Mouse (Mus musculus): Measurements from ENCODE around the gene Sh2d3c.

Sh2d3c gene

DNA sequence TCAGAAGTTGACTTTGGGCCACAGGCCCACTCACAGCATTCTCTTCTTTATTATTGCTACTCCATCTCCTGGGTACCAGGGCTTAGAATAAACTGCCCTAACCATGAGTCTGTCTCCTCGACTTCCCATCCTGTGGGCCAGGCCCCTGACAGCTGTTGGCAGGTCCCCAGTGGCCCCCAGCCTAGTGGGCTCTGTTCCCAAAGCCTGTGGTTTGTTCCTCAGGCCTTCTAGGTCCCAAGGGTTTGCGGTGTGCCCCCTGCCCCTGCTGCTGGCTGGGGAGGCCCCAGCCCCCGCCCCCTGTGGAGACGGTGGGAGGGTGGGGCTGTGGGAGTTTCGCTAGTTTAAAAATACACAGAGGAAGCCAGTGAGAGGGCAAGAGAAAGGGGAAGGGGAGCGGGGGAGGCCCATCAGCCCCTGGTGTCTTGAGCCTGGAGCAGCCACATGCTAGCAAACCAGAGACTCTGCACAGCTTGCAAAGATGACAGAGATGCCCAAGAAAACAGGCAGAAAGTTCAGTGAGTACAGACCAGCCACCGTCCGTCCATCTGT lies at the start of gene Sh2d3c:
Sh2d3c (plus strand) TSS at position 375 of the 549 bp plus-strand sequence.
- peak; percentile 78 for DNase-seq

DNA sequence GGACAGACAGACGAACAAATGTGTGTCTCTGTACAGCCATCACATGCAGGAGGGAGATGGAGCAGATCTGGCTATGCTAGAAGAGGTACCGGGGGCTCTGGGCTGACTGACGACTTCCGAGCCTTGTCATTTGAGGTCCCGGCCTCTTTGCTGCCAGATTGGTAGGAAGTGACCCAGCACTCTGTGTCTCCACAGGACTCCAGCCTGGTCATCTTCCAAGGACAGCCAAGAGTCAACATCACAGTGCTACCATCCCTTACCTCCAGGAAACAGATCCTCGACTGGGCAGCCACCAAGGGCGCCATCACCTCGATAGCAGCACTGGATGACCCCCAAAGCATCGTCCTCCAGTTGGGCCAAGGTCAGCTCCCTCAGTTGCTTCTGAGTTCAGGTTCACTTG lies 49.7 kb upstream of the Sh2d3c start:
- DNase-seq = no peak

DNA sequence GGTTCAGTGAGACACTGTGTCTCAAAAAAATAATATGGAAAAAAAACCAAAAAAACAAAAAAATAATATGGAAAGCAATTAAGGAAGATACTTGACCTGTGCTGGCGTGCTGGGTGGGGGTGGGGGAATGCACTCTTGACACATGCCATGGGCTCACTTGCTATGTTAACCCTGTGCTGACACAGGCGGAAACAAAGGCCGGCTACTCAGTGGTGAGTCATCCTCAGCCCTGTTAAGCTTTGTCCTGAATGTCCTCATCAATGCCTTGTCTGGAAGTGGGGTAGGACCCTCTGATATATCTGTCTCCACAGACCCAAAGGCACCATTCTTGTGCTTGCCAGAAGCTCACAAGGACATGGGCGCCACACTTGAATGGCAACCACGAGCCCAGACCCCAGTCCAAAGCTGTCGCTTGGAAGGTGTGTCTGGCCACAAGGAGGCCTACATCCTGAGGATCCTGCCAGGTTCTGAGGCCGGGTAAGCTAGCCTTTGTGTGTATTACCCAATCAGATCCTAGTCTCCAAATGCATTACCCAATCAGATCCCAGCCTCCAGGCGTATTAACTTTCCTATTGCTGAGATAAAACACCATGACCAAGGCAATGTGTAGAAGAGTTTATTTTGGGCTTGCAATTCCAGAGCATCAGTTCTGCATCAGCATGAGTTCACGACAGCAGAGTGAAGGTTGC lies 48.8 kb upstream of the Sh2d3c start:
- no peak for DNase-seq

DNA sequence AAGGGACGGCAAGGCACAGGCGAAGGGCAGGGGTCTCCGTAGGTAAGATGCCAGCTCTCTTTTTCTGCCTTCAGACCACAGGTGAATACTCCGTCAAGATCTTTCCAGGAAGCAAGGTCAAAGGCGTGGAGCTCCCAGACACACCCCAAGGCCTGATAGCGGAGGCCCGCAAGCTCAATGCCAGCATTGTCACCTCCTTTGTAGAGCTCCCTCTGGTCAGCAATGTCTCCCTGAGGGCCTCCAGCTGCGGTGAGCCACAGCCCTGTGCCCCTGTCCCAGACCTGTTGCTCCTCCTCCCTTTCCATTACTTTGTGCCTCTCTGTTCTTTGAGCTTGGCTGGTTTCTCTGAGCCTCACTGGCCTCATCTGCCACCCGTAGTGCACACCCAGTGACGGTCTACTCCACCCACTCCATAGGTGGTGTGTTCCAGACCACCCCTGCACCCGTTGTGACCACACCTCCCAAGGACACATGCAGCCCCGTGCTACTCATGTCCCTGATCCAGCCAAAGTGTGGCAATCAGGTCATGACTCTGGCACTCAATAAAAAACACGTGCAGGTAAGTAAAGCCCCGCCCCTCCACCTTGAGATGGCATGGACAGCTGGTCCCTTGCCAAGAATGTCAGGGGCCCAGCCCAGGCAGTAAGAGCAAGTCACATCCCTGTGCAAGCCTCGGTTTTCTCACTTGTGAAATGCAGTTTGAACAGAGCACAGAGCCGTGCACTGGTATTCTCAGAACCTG lies 47.5 kb upstream of the Sh2d3c start:
- DNase-seq = no peak

DNA sequence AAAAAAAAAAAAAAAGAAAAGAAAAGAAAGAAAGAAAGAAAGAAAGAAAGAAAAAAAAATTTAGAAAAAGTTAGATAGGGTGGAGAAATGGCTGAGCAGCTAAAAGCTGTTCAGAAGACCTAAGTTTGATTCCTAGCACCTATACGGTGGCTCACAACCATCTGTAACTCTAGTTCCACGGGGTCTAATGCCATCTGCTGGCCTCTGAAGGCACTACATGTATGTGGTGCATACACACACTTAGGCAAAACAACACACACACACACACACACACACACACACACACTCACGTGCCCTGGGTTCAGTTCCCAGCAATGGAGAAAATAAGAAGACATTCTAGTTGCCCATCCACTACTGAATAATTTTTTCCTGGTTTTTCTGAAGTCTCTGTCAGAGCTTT lies 44.0 kb upstream of the Sh2d3c start:
- DNase-seq = no peak

DNA sequence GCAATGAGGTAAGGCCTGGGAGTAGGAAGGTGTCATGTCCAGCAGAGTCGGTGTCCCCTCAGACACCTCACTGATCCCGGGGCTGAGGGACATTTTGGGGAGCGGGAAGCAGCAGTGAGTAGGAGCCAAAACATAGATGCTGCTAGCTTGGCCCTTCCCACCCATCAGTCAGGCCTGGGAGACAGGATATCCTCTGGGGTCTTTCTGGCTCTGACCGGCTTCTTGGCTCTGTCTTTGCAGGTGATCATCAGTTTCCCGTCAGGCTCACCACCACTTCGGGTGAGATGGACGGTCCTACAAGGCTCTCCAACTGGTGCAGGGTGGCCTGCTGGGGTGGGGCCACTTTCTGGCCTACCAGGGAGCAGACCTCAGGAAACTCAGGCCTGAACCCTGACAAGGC lies 43.2 kb upstream of the Sh2d3c start:
- DNase-seq = no peak

DNA sequence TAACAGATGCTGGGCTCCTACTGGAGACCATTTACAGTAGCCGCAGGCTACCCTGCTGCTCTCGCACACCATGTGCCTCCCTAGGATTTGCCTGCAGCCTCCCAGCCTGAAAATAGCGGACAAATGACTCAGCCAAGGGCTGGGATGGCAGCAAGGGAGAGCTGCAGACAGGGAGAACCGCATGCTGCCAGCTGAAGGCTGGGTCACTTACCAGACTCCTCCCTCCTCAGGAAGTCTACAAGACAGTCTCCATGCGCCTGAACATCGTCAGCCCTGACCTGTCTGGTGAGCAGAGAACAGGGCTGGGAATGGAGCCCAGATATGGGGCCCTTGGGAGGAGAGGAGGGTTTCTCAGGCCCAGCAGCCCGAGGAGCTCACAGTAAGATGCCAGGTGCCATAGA lies 40.8 kb upstream of the Sh2d3c start:
- no peak for DNase-seq

DNA sequence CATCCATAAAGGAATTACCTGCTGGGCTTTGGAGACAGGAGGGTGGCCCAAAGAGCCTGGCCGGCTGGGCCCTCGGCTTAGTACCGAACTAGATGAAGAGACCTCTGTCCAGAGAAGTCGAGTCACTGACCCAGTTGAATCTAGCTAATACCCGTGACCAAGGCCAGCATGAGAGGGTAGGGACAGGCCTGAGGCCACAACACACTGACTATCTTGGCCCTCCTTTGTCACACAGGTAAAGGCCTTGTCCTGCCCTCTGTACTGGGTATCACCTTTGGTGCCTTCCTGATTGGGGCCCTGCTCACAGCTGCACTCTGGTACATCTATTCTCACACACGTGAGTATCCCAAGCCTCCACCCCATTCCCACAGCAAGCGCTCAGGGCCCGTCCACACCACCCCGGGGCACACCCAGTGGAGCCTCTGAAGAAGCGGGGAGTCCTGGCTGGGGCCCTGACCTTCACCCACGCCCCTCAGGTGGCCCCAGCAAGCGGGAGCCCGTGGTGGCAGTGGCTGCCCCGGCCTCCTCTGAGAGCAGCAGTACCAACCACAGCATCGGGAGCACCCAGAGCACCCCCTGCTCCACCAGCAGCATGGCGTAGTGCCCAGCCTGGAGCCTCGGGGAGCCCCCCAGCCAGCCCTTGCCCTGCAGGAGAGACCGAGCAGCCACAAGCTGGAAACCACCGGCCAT lies 39.7 kb upstream of the Sh2d3c start:
- DNase-seq = no peak

DNA sequence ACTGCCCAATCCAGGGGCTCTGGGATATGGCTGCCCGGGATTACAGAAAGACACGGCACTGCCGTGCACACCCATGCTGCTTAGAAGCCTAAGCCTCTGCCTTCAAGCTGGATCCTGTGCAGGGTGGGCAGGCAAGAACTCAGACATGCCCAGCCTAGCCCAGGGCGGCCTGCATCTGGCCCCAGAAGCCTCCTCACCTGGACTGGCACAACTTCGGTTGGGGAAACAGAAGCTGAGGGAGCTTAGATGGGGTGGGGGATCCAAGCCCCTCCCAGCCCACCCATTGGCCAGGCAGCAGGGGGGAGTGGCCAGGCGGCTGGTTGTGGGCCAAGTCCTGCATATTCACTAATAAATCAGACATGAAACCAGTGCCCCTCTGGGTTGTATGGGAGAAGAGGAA lies 39.1 kb upstream of the Sh2d3c start:
- no peak for DNase-seq

DNA sequence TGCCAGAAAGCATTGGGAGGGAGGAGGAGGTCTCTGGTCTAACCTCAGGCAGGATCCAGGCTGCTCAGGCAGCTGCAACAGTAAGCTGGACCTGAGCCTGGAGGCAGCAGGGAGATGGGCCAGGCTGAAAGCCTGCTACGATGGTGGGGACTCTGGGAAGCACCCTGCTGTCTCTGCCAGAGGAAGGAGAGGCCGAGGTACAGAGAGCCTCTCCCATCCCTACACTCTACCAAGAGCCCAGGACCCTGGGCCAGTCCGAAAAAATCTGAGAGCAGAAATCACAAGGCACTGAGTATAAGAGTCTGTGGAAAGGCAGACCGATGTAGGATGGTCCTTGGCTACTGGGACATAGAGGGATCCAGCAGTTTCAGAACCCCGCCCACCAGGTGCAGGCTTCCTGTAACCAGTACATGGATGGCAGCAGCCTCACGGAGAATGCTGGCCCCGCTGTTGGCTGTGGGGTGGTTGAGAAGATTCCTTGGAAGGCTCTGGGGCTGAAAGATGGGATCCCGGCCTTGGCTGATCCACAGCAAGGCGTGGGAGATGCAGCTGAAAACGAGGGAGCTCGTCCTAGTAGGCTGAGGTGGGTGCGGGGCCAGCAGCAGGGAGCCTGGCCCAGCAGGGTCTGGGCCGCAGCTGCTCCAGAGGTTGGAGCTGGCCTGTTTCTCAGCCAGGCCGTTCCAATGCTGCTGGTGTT lies 38.0 kb upstream of the Sh2d3c start:
- DNase-seq = no peak

DNA sequence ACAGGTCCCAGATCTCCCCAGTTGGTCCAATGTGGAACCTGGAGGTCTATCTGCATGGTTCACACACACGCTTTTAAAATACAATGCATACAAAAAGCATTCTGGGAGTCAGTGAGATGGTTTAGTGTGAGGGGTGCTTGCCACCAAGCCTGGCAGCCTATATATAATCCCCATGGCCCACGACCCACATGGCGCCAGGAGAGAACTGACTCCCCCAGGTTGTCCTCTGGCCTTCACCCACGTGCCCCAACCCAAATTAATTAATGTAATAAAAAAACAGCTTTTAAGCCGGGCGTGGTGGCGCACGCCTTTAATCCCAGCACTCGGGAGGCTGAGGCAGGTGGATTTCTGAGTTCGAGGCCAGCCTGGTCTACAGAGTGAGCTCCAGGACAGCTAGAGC lies 37.2 kb upstream of the Sh2d3c start:
- no peak for DNase-seq

DNA sequence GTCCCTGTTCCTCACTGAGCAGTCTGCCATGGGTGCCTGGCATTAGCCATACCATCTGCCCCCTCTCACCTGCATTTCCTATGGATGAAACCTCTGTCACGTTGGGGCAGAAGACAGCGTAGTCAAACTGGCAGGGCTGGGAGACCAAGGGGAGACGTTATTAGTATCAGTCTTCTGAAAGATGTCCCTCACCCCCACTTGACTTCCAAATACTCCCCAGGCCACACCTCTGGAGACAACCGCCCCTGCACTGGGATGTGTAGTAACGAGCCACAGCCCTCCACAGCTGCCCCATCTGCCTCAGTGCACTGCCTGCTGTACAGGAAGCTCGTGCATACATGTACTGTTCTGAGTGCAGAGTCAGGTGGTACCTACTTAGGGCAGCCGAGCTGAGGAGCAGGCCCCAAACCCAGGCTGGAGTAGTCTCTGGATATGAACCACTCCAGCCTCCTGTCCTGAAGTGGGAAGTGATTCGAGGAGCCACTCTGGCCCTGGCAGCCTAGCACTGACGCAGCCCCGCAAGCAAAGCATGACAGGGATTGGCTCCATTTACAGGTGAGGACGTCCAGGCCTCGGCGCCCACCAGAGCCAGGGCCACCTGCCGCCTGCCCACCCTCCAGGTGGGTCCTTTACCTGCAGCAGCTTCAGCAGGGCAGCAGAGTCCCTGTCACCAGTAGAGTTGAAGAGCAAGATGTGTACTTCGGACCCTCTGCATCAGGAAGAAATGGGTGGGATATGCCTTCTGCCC lies 36.0 kb upstream of the Sh2d3c start:
- DNase-seq = no peak

DNA sequence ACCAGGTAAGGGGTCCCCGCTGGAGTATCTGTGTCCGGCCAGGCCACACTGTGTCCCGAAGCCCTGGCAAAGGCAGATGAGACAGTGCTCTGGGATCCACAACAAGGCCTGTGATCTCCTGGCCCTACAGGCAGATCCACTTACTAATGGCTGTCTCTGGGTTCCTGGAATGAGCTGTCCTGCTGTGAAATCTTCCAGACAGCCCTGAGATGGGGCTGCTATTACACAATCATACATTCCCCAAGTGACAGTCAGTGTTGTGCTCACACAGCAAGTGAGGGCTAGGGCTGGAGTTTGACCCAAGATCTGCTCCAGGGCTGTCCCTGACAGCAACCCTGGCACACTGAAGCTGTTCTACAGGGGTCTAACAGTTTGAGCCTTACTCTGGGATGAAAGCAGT lies 35.0 kb upstream of the Sh2d3c start:
- DNase-seq = no peak

DNA sequence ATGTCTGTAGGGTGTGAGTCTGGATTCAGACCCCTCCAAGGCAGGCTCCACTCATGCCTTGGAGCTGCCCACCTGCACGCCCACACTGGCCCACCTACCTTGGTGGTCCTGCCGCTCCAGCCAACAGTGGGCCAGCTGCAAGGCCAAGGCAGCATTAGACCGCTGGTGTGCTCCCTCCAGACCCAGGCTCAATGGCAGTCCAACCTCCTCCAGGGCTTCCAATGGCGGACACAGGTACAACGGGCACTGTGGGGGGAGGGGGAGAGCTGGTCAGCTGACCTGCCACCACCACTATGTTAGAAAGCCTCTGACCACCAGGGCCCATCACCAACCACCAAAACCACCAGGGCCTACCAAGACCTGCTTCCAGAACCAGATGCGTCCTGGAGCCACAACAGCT lies 34.2 kb upstream of the Sh2d3c start:
- DNase-seq = no peak

DNA sequence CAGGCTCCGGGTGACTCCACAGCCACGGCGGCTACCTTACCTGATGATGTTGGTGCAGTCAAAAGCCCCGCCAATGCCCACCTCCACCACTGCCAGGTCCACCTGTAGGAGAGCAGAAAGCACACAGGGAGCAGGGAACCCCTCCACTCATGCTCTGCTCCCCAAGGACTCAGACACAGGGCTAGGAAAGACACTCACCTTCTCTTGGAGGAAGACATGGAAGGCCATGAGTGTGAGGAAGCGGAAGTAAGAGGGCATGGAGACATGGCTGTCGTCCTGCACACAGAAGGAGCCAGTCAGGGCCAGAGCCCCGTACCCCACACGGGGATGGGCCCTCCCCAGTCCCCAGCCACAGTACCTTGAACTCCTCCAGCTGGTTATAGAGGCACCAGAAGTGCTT lies 33.3 kb upstream of the Sh2d3c start:
- no peak for DNase-seq

DNA sequence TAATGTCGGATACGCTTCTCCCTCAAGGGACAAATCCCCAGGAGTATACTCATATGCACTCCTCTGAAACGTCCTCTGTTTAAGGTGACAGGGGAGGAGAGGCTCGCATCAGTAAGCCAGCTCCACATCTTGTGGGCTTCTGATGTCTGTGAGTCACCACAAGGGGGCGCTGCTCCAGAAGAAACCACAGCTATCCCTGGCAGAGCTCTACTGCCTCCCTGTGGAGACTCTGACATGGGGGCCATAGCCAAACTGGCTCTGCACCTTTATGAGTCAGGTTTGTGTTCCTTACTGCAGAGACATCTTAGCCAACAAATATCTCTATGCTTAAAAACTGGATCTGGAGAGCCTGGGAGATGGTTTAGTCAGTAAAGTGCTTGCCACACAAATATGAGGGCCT lies 31.4 kb upstream of the Sh2d3c start:
- DNase-seq = peak; percentile 91

DNA sequence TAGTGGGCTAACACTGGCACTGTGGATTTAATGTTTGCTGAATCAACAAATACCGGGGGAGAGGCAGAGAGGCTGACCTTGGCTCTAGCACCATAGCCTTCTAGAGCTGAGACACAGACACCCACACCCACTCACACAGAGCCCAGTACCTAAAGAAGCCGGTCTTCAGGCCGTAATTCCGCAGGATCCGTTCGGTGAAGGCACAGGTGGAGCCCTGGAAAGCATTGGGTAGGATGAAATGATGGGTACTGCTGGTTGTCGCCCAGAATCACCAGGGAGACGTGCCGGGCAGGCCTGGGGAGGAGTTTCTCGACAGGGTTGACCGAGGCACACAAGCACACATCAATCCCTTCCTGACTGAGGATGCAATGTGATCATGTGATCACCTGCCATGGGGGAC lies 29.8 kb upstream of the Sh2d3c start:
- no peak for DNase-seq

DNA sequence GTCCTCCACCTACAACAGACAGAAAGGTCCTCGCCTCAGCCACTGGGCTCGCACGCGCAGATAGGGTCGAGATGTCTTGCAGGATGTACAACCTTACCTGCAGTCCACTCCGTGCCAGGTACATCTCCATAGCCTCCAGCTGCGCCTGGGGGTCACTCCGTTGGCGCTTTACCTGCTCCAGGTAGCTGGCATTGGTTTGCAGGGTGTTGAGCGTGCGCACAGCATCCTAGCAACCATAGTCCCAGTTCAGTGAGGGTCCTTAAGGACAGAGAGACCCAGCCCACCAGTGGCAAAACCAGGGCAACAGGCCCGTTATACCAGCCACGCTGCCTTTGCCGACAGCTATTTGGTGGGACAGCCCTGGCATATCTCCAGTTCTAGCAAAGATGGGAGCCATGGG lies 28.4 kb upstream of the Sh2d3c start:
- no peak for DNase-seq

DNA sequence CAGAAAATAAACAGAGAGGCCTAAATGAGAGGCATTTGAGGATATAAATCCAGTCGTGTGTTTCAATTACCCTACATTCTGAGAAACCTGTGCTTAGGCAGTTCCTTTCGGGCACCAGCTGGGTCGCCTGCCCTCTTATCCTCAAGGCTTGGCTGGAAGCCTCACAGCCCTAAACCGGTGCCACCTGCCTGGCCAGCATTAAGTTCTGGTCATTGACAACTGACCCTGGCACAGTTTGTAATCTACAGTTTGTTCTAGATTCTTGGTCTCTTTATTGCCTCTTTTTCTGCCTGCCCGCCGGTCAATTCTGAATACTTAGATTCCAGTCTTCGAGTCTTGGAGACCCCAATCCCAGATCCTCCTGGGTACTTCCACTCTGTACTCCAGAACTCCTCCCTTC lies 27.6 kb upstream of the Sh2d3c start:
- DNase-seq = peak; percentile 18

DNA sequence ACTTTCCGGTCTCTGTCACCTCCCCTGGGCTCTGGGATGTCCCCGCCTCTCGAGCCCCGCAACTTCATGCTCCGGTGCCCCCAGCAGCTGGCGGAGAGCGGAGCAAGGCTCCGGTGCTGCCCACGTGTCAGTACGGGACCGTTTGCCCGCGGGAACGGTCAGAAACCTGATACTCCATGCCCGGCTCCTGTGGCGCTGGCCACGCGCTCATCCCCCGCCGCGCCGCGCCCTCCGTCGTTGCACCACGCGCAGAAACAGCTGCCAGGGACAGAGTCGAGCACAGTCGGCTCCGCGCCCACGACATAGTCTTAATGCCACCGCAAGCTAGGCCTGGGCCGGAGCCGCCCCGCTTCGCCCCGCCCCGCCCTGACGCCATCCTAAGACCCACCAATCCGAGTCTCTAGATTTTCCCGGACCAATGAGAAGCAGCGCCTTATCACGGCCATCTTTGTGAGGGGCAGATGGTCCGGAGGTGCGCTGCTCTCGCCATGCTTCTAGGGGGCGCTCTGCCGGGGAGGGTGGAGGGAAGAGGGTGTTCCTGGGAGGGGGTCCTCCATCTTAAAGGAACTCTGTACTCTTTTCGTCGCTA lies 26.9 kb upstream of the Sh2d3c start:
- DNase-seq = peak; percentile 97

DNA sequence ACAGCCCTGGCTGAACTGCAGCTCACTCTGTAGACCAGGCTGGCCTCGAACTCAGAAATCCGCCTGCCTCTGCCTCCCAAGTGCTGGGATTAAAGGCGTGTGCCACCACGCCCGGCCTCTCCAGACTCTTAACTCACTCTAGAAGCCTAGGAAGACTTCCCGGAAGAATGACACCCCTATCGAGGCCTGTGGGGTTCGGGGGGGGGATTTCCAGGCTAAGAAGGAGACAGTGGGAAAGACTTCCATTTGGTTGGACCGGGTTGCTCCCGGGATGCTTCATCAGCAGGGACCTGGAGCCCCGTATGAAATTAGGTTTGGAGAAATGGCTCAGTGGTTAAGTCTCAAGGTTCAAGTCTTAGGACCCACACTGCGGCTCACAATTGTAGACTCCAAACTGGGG lies 26.2 kb upstream of the Sh2d3c start:
- DNase-seq = no peak

DNA sequence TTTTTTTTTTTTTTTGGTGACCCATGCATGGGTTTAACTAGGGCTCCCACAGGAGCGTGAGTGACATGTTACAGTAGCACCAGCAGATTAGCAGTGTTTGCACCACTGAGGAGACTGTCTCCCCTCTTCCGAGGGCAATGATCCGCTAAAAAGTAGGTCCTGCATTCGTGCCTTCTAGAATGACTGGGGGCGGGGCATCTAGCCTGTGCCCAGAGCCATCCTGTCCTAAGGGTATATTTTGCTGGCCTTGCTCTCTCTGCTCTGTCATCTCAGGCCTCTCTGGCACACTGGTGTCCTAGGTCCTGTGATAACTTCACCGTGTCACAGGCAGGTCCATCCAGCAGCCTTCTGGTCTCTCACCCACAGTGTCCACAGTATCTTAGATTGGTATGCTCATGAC lies 21.2 kb upstream of the Sh2d3c start:
- DNase-seq = no peak
